Mouse (Mus musculus) embryonic facial prominence, embryonic 15.5 days (tissue): Measurements from ENCODE around the gene Xdh. TPM values are rescaled to one million over a fixed set of nuclear protein-coding genes. Genes with fewer than 3 reads are reported as not detected.
A peak's percentile ranks its signal among the peaks of the same experiment; 100 is the strongest.

ENCODE experiments used
- ATAC-seq: fragments of 200-750 bp; cut with Nextera tagmentation; 2 replicates; pipeline ENCODE4 v1.8.0; 2017; ENCODE audit warnings: low read depth, moderate TSS enrichment; ENCODE audit not compliant: insufficient number of reproducible peaks, low FRiP score, low TSS enrichment
- H3K27ac ChIP-seq: fragments of 300-500 bp; sonication (generic); replicated peaks from 2 replicates; pipeline ENCODE4 v1.5.1; 2015; ENCODE audit warnings: mild to moderate bottlenecking, inconsistent platforms
- H3K27me3 ChIP-seq: fragments of 300-500 bp; sonication (generic); 2 replicates; pipeline ENCODE4 v1.6.1; 2015; ENCODE audit warnings: inconsistent platforms
- H3K36me3 ChIP-seq: fragments of 300-500 bp; sonication (generic); 2 replicates; pipeline ENCODE4 v1.6.1; 2015; ENCODE audit warnings: mild to moderate bottlenecking, inconsistent platforms
- H3K4me1 ChIP-seq: fragments of 300-500 bp; sonication (generic); 2 replicates; pipeline ENCODE4 v1.6.1; 2015; ENCODE audit warnings: inconsistent platforms
- H3K4me2 ChIP-seq: fragments of 300-500 bp; sonication (generic); replicated peaks from 2 replicates; pipeline ENCODE4 v1.6.1; 2015; ENCODE audit warnings: mild to moderate bottlenecking, inconsistent platforms
- H3K4me3 ChIP-seq: fragments of 300-500 bp; sonication (generic); replicated peaks from 2 replicates; pipeline ENCODE4 v1.5.1; 2015; ENCODE audit warnings: mild to moderate bottlenecking, inconsistent platforms
- H3K9ac ChIP-seq: fragments of 300-500 bp; sonication (generic); 2 replicates; pipeline ENCODE4 v1.6.1; 2015; ENCODE audit warnings: inconsistent platforms
- H3K9me3 ChIP-seq: fragments of 300-500 bp; sonication (generic); replicated peaks from 2 replicates; pipeline ENCODE4 v1.6.1; 2016; ENCODE audit warnings: inconsistent platforms
- WGBS: fragments of 180-500 bp; shearing (Covaris S2); methylation state at CpG from one replicate; pipeline ENCODE4 v1.1.7; 2015; 5-methylcytosine and 5-hydroxymethylcytosine counted together
- polyA plus RNA-seq: library from polyadenylated mRNA; unstranded; fragments of >200 nt; fragmentation: Nextera tagmentation; extraction: Ambion mirVana; gene quantifications from 2 replicates; pipeline ENCODE4 v1.2.1, GENCODE M21; 2015

Gene Xdh
- polyA plus RNA-seq, 1 experiment from 2014 or later: 2.8 TPM

DNA sequence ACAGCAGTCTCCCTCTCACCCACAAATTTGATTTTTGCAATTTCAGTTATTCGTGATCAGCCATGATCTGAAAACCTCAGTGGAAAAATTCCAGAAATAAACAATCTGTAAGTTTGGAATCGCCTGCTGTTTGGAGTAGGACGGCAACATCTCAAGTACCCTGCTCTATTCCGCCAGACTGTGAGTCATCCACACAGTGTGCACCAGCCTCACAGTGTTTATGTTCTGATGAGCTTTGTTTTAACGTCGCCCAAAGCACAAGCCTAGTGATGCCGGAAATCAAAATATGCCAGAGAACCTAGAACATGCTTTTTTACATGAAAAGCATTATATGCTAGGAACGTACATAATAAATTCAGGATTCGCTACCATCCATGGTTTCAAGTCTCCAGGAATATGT is 14.9 kb upstream of the Xdh start:
- no peak overlapping the region for H3K27ac ChIP-seq
- H3K27me3 ChIP-seq: no peaks in the 10 kb centered on the region
- no peak for ATAC-seq
- no peaks in the 10 kb centered on the region for H3K36me3 ChIP-seq
- no peaks in the 10 kb centered on the region for H3K9me3 ChIP-seq
- no peak overlapping the region for H3K4me3 ChIP-seq
- H3K4me2 ChIP-seq: no peak overlapping the region
- peaks cover 12% of the 10 kb centered on the region; the same call in 1 of the 2 replicates for H3K4me1 ChIP-seq
- 77% methylated on average over 9 of the region's 9 CpGs for WGBS
- no peak overlapping the region for H3K9ac ChIP-seq

DNA sequence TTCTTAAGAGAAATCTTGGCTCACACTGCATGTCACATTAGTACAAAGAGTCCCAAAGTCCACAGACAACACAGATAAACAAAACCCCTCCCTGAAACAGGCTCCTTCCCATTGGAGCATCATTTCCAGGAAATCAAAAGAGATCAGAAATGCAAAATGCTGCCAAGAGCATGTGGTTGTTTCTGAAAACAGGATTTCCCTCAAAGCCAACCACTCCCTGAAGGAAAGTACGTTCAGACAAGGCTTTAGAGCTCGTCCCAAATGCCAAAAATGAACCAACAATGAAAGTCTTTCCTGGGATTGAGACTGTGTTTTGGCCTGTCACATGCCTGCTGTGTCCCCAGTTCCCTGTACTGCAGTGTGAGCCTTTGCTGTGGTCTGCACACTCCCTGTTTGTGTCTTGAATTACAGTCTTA is 12.6 kb upstream of the Xdh start:
- 29% methylated on average over 2 of the region's 2 CpGs for WGBS
- Histone ChIP-seq H3K4me3 (no peak overlapping the region), H3K4me1 (peaks cover 12% of the 10 kb centered on the region; the same call in 1 of the 2 replicates), H3K27ac (peak overlapping the region; percentile 48; the same call in 1 of the 2 replicates), H3K9ac (no peak overlapping the region), H3K9me3 (no peaks in the 10 kb centered on the region), H3K27me3 (no peaks in the 10 kb centered on the region), H3K4me2 (no peak overlapping the region), H3K36me3 (no peaks in the 10 kb centered on the region)
- ATAC-seq: no peak

DNA sequence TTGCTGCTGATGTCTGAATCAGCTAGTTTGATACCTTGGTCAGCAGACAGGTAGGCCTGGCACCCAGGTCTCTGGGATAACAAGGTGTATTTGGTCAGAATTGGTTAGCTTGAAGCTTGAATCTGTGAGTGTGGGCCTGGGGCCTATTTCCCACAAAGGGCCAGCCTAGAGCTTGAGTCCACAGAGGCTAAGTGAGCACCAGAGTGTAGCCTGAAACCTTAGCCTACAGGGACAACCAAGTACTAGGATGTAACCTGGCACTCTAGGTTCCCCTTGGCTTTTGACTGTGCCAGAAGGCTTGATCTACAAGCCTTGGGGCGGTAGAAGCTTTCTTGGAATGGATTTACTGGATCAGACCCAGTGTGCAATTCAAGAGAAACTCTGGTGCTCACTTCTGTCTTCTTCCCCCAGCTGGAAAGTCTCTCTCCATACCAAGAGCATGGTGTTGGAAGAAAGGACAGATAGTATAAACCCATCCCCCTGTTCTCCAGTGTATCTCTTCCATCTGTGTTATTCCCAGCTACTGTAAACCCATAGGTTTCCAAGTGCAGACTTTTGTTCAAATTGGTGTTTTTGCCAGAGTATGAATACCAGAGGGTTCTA is 11.9 kb upstream of the Xdh start:
- H3K4me1 ChIP-seq: peaks cover 12% of the 10 kb centered on the region; the same call in 1 of the 2 replicates
- no peaks in the 10 kb centered on the region for H3K36me3 ChIP-seq
- H3K27me3 ChIP-seq: no peaks in the 10 kb centered on the region
- H3K4me3 ChIP-seq: no peak overlapping the region
- no peak; the same call in 1 of the 2 replicates for ATAC-seq
- H3K4me2 ChIP-seq: no peak overlapping the region
- H3K27ac ChIP-seq: peak overlapping the region; percentile 29; the same call in 1 of the 2 replicates
- H3K9ac ChIP-seq: no peak overlapping the region
- no peaks in the 10 kb centered on the region for H3K9me3 ChIP-seq
- WGBS: 78% methylated on average over 1 of the region's 1 CpGs

DNA sequence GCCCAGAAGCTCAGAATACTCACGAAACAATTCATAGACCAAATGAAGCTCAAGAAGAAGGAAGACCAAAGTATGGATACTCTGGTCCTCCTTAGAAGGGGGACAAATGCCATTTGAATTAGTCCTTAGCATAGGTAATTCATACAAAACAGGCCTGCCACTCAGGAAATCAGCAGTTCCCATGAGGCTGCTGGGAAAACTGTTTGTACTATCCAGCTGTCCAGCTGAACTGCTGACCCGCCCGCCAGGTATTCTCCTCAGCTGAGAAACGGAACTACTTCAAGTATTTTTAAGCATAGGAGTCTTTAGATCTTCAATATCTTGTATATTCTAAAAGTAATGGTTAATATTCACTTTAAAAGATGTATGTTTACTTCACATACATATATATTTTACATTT is 10.7 kb upstream of the Xdh start:
- Histone ChIP-seq H3K4me3 (no peak overlapping the region), H3K4me2 (no peak overlapping the region), H3K27me3 (no peaks in the 10 kb centered on the region), H3K4me1 (peaks cover 12% of the 10 kb centered on the region; the same call in 1 of the 2 replicates), H3K9me3 (no peaks in the 10 kb centered on the region), H3K36me3 (no peaks in the 10 kb centered on the region), H3K27ac (no peak overlapping the region), H3K9ac (no peak overlapping the region)
- no peak for ATAC-seq
- 88% methylated on average over 4 of the region's 4 CpGs for WGBS

DNA sequence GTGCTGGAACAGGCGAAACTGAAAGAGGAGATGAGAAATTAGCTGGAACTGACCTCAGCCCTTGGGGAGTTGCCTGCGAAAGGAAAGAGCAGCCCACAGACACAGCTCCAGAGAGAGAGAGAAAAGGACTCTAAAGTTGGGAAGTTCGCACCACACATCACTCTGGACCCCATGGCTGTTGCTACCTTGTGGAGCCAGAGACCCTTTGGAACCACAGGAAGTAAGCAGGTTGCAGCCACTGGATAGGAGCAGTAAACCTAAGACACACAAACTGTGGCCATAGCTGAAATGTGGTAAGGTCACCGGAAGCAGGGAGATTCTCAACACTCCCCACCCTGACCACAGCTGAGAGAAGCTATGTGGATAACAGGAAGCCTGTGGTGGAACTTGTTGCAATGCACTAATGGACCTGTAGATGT is 2.1 kb upstream of the Xdh start:
- Histone ChIP-seq H3K27me3 (no peaks in the 10 kb centered on the region), H3K4me3 (no peak overlapping the region), H3K36me3 (no peaks in the 10 kb centered on the region), H3K27ac (no peak overlapping the region), H3K4me2 (no peak overlapping the region), H3K9ac (no peak overlapping the region), H3K4me1 (no peaks in the 10 kb centered on the region), H3K9me3 (no peaks in the 10 kb centered on the region)
- 65% methylated on average over 4 of the region's 4 CpGs for WGBS
- ATAC-seq: no peak

DNA sequence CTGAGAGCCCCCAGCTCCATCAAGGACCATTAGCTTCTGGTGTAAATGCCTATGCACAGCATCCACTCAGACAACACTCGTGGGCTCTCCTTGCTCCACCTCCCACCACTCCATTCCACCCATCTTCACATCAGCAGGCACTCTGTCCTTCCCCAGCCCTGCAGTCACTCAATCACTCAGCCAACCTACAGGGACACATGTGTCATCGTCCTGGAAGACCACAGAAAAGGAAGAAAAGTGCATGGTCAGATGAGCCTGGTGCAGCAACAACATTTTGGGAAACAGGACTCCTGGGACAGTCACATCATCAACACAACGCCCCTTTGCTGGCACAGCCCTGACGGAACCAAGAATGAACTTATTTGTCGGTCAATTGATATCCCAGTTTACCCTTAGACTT is 974 bp upstream of the Xdh start:
- Histone ChIP-seq H3K36me3 (no peaks in the 10 kb centered on the region), H3K4me1 (no peaks in the 10 kb centered on the region), H3K4me2 (no peak overlapping the region), H3K9me3 (no peaks in the 10 kb centered on the region), H3K27me3 (no peaks in the 10 kb centered on the region), H3K9ac (no peak overlapping the region), H3K4me3 (no peak overlapping the region), H3K27ac (no peak overlapping the region)
- WGBS: 84% methylated on average over 5 of the region's 5 CpGs
- ATAC-seq: no peak

DNA sequence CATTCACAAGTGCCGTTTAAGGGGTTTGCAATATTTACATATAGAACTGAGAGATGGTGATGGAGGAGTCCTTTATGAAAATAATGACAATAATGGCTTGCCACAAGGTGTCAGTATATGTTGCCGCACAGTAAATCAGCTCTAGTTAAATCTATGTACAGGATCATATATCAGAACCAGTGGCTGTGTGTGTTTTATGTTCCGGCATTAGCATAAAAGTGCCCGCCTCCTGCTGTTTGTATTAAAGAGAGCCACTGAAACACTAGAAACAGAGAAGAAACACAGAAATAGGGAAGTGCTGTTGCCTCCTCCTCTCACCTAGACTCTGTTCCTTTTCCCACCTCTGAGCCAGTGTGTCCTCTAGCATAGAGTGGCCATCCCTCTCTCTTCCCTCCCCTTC is 498 bp downstream of the Xdh start:
- Histone ChIP-seq H3K9me3 (no peaks in the 10 kb centered on the region), H3K9ac (no peak overlapping the region), H3K36me3 (no peaks in the 10 kb centered on the region), H3K4me3 (no peak overlapping the region), H3K4me2 (0 out of 2 replicates have a peak overlapping the region, but pooled peaks have one; percentile 10), H3K27me3 (no peaks in the 10 kb centered on the region), H3K27ac (0 out of 2 replicates have a peak overlapping the region, but pooled peaks have one; percentile 22), H3K4me1 (no peaks in the 10 kb centered on the region)
- WGBS: 41% methylated on average over 4 of the region's 4 CpGs
- ATAC-seq: no peak

DNA sequence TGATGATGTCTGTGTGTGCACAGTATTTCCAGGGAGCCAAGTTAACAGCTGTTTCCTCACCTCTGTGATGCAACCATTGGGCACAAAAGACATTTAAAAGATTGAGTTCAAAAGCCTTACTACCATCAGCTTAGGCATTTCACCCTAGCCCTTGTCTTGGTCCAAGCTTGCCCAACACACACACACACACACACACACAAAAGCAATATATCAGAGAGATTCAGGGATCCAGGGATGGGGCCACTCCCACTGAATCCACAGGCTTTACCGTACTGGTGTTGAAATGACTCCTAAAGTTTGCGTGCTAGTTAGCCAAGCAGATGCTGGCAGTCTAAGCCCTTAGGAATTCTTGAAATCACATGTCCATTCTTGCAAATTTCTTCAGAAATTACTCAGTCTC is 1.2 kb downstream of the Xdh start:
- Histone ChIP-seq H3K4me1 (no peaks in the 10 kb centered on the region), H3K27ac (no peak overlapping the region), H3K4me2 (no peak overlapping the region), H3K36me3 (no peaks in the 10 kb centered on the region), H3K9ac (no peak overlapping the region), H3K27me3 (no peaks in the 10 kb centered on the region), H3K9me3 (no peaks in the 10 kb centered on the region), H3K4me3 (no peak overlapping the region)
- WGBS: 66% methylated on average over 2 of the region's 2 CpGs
- ATAC-seq: no peak

DNA sequence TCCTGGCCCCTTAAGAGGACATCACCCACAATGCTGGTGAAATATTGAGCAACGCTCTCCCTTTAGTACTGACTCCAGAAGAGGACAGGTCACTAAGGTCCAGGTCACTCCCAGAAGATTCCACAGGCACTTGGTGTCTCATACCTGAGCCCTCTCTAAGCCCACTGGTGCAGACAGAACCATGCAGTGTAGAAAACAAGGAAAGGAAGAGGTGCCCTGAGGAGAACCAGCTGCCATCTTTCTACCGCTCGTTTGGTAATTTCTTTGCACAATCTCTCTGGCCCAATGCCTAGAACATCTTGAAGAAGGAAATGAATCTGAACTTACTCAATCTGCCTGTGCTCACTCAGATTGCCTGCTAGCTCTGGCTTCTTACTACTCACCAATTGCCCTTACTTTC is 2.0 kb downstream of the Xdh start:
- 61% methylated on average over 3 of the region's 3 CpGs for WGBS

DNA sequence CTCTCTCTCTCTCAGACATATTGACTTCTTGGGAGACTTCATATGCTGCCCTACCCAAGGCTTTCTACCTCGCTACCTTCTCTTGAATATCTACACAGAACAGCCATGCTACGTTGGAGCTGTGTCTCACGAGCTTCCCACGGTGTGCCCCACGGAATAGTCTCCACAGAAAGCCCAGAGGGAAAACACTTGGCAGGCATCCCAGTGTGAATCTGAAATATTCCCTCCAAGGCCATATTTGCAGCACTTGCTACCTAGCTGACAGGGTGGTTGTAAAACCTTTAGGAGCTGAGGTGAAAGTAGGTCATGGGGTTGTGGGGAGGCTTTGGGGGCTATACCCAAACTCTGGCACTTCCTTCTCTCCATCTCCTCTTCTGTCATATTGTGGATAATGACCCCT is 3.1 kb downstream of the Xdh start:
- Histone ChIP-seq H3K4me2 (no peak overlapping the region), H3K9me3 (no peaks in the 10 kb centered on the region), H3K36me3 (no peaks in the 10 kb centered on the region), H3K9ac (no peak overlapping the region), H3K4me1 (no peaks in the 10 kb centered on the region), H3K27ac (no peak overlapping the region), H3K27me3 (no peaks in the 10 kb centered on the region), H3K4me3 (no peak overlapping the region)
- WGBS: 57% methylated on average over 5 of the region's 5 CpGs
- no peak for ATAC-seq

More for the DNA sequence above, 2.0 kb downstream of the Xdh start:
- Histone ChIP-seq H3K9me3 (no peaks in the 10 kb centered on the region), H3K4me1 (no peaks in the 10 kb centered on the region), H3K4me3 (no peak overlapping the region), H3K27me3 (no peaks in the 10 kb centered on the region), H3K36me3 (no peaks in the 10 kb centered on the region), H3K9ac (no peak overlapping the region), H3K27ac (no peak overlapping the region), H3K4me2 (no peak overlapping the region)
- ATAC-seq: no peak

DNA sequence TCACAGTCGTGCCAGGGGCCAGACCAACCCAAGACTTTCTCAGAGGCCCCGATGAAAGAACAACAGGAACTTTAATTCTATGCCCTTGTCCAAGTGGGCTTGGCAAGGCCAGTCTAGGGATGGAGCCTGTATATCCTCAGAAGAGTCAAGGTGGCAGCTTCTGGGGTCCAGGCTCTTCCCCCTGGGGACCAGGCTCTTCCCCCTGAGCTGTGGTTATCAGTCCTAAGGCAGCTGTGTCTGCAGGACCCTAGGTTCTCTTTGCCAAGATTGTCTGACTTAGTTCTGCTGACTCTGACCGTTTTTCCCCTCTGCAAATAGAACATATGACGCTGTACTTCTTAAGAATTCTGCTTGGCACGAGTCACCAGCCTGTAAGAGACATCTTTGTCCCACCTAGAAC is 5.3 kb downstream of the Xdh start:
- no peak for ATAC-seq
- Histone ChIP-seq H3K4me1 (no peaks in the 10 kb centered on the region), H3K27ac (no peak overlapping the region), H3K36me3 (no peaks in the 10 kb centered on the region), H3K27me3 (no peaks in the 10 kb centered on the region), H3K4me2 (no peak overlapping the region), H3K4me3 (no peak overlapping the region), H3K9ac (no peak overlapping the region), H3K9me3 (no peaks in the 10 kb centered on the region)
- 74% methylated on average over 5 of the region's 5 CpGs for WGBS

DNA sequence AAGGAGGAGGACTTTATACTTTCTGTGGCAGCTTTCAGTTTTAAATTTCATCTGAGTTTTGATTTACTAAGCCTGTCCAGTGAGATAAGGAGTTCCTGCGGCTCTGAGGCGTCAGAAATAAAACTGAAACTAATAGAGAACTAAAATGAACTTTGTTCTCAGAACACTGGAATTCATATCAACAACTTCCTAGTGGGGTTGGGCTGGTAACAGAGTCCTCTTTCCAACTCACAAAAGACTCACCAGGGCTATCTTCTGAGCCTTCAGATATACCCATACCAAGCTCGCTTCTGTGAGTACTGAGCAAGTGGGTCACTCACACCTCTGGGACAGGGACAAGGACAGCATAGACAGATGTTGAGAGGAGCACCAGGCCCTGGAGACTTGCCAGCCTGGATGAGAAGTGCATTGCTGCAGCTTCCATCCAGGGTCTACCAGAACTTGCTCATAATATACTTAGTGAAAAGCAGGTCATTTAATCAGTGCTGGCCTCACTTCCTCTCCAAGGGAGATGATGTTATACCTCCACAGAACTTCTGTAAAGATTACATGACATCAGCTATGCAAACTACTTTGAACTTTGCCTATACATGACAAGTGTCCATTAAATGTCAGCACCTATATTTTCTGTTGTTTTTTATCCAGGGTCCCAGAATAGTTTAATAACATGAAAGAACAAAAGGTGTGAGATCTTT is 7.6 kb downstream of the Xdh start:
- no peak overlapping the region for H3K4me3 ChIP-seq
- no peak overlapping the region for H3K9ac ChIP-seq
- H3K9me3 ChIP-seq: no peaks in the 10 kb centered on the region
- H3K27me3 ChIP-seq: no peaks in the 10 kb centered on the region
- H3K4me1 ChIP-seq: no peaks in the 10 kb centered on the region
- H3K36me3 ChIP-seq: no peaks in the 10 kb centered on the region
- no peak overlapping the region for H3K4me2 ChIP-seq
- no peak overlapping the region for H3K27ac ChIP-seq
- 78% methylated on average over 3 of the region's 3 CpGs for WGBS
- ATAC-seq: no peak
